Mouse (Mus musculus): ENCODE measurements around the gene Sema4a. TPM values are rescaled to one million over a fixed set of nuclear protein-coding genes. Genes with fewer than 3 reads are reported as not detected.
A peak's percentile ranks its signal among the peaks of the same experiment; 100 is the strongest.
"Not testable (repeated sequence)": the region's sequence is repeated elsewhere in the genome, so short reads cannot be mapped to it uniquely, and the experiment has no call there.

Sema4a gene
- total and polyA plus RNA-seq, 3 experiments, result 33.5 to 45.3 TPM; not detected in 1

- Histone ChIP-seq H3K9ac (ENCODE audit: control insufficient read depth, low read depth, low read length, poor library complexity, severe bottlenecking) (no peak overlapping the region), H3K27me3 (ENCODE audit: control insufficient read depth in 1 of 2, insufficient read depth in 2 of 2, low read length in 2 of 2) (no peaks in the 10 kb centered on the region), H3K36me3 (ENCODE audit: control insufficient read depth in 1 of 2, insufficient read depth in 2 of 2, low read length in 2 of 2) (no peaks in the 10 kb centered on the region), H3K27ac (ENCODE audit: control insufficient read depth, low read depth, low read length) (no peak overlapping the region), H3K9me3 (replicated peaks; ENCODE audit: insufficient read depth, low read length) (no peaks in the 10 kb centered on the region), H3K4me1 (ENCODE audit: control insufficient read depth in 1 of 2, insufficient read depth in 2 of 2, low read length in 2 of 2) (no peaks in the 10 kb centered on the region), H3K79me2 (ENCODE audit: control insufficient read depth, insufficient read depth, low read length, poor library complexity) (no peaks in the 10 kb centered on the region), H3K4me3 (ENCODE audit: control insufficient read depth in 1 of 2, insufficient read depth in 1 of 2, low read depth in 2 of 2, low read length in 2 of 2) (no peak overlapping the region)
- TF ChIP-seq ETS1 (IDR thresholded peaks at IDR 0.05; ENCODE audit: low read depth, low read length), result no peak
- TF ChIP-seq MAZ (IDR thresholded peaks at IDR 0.05; ENCODE audit: low read depth, low read length), result no peak
- no peak for TF ChIP-seq TAL1 (IDR thresholded peaks at IDR 0.05; ENCODE audit: low read length)
- no peak for TF ChIP-seq CHD1 (IDR thresholded peaks at IDR 0.05; ENCODE audit: low read depth, low read length)
- TF ChIP-seq GABPA (IDR thresholded peaks at IDR 0.05; ENCODE audit: low read depth, low read length), result no peak
- TF ChIP-seq ZC3H11A (IDR thresholded peaks at IDR 0.05; ENCODE audit: low read depth, low read length), result no peak
- no peak for TF ChIP-seq TBP (IDR thresholded peaks at IDR 0.05; ENCODE audit: low read depth, low read length)
- TF ChIP-seq ZMIZ1 (IDR thresholded peaks at IDR 0.05; ENCODE audit: low read depth, low read length), result no peak
- TF ChIP-seq MYC (IDR thresholded peaks at IDR 0.05; ENCODE audit: low read depth, low read length), result no peak
- no peak for TF ChIP-seq MEF2A (IDR thresholded peaks at IDR 0.05; ENCODE audit: extremely low read depth, insufficient replicate concordance, low read depth, low read length, poor library complexity, severe bottlenecking)
- no peak for TF ChIP-seq POLR2AphosphoS2 (IDR thresholded peaks at IDR 0.05; ENCODE audit: low read length)
- no peak for TF ChIP-seq NRF1 (IDR thresholded peaks at IDR 0.05; ENCODE audit: insufficient read depth, low read depth, low read length, poor library complexity, severe bottlenecking)
- TF ChIP-seq RCOR1 (IDR thresholded peaks at IDR 0.05; ENCODE audit: low read depth, low read length), result no peak
- TF ChIP-seq MAFK (IDR thresholded peaks at IDR 0.05; ENCODE audit: borderline replicate concordance, low read depth, low read length), result no peak
- TF ChIP-seq NELFE (IDR thresholded peaks at IDR 0.05; ENCODE audit: low read depth, low read length), result no peak
- no peak for DNase-seq (ENCODE audit: low read depth, low spot score)
Measured at GRCm38 (mm10) chr3:88435515-88435914, 25.5 kb downstream of the Sema4a start.

- not testable (repeated sequence) for H3K27ac ChIP-seq (ENCODE audit: control insufficient read depth, low read depth, low read length); H3K4me3 ChIP-seq (ENCODE audit: control insufficient read depth in 1 of 2, insufficient read depth in 1 of 2, low read depth in 2 of 2, low read length in 2 of 2); H3K9me3 ChIP-seq (replicated peaks; ENCODE audit: insufficient read depth, low read length); H3K9ac ChIP-seq (ENCODE audit: control insufficient read depth, low read depth, low read length, poor library complexity, severe bottlenecking); DNase-seq (ENCODE audit: low read depth, low spot score); H3K27me3 ChIP-seq (ENCODE audit: control insufficient read depth in 1 of 2, insufficient read depth in 2 of 2, low read length in 2 of 2)
- H3K36me3 ChIP-seq (ENCODE audit: control insufficient read depth in 1 of 2, insufficient read depth in 2 of 2, low read length in 2 of 2), result peaks cover 0 to 21% of the 10 kb centered on the region in 2 experiments; a peak in 2 of 4 replicates
- peaks cover 15 to 20% of the 10 kb centered on the region in 2 experiments for H3K4me1 ChIP-seq (ENCODE audit: control insufficient read depth in 1 of 2, insufficient read depth in 2 of 2, low read length in 2 of 2)
- H3K79me2 ChIP-seq (ENCODE audit: control insufficient read depth, insufficient read depth, low read length, poor library complexity), result peaks cover 11% of the 10 kb centered on the region
- TF ChIP-seq RAD21 (IDR thresholded peaks at IDR 0.05; ENCODE audit: low read depth, low read length) (peak; percentile 38), CTCF (IDR thresholded peaks at IDR 0.05 in 2 of 3, conservative IDR thresholded peaks at IDR 0.05 in 1 of 3; ENCODE audit: control insufficient read depth in 1 of 3, insufficient read depth in 1 of 3, low read depth in 2 of 3, low read length in 3 of 3, poor library complexity in 1 of 3, severe bottlenecking in 1 of 3) (peak in 2 of 3 experiments; percentile 12 to 27; a peak in 2 of 6 replicates), SMC3 (IDR thresholded peaks at IDR 0.05; ENCODE audit: low read depth, low read length) (peak; percentile 26)
Measured at GRCm38 (mm10) chr3:88428639-88429038, 32.3 kb downstream of the Sema4a start.

All from MEL (cell line).